Comparison of ENCODE assay signal across 11 mouse cellular contexts in genomic region chr3:140949880-140950662, GRCm38 (mm10).
DNase-seq lines count a peak whose midpoint lies in the region; ATAC-seq lines count a peak whose summit lies in the region.
"Had no signal": no experiment of that assay in that cellular context is flagged by ENCODE, and none has a peak within 500 bp of the region (broad histone marks: within the 10 kb centered on the region; RNA-seq: fewer than 3 reads in every experiment).

No protein-coding gene starts in this region.

- no peak for DNase-seq in hindbrain, embryonic 14.5 days (ENCODE audit: low spot score)
- DNase-seq in brain, adult 2 months (ENCODE audit: low read depth, low spot score) = peak; percentile 22
- DNase-seq in midbrain, embryonic 14.5 days = peak; percentile 52
- DNase-seq in kidney, postnatal 14 days = no peak
- DNase-seq in right cerebral cortex, postnatal 4 days = no peak
- no peak for DNase-seq in gastrocnemius, postnatal 25 days
- DNase-seq: cerebellum, adult 11-12 months; kidney, postnatal 25 days; right cerebral cortex, postnatal 25 days had no signal

- no peak overlapping the region for H3K4me2 ChIP-seq in hindbrain, embryonic 14.5 days (replicated peaks)
- no peak overlapping the region for H3K4me2 ChIP-seq in hindbrain, embryonic 13.5 days
- no peak overlapping the region for H3K4me2 ChIP-seq in midbrain, embryonic 14.5 days (ENCODE audit: low read length)

- no peaks in the 10 kb centered on the region for H3K4me1 ChIP-seq in hindbrain, embryonic 14.5 days (replicated peaks; ENCODE audit: control insufficient read depth, insufficient read depth, low read length)
- H3K4me1 ChIP-seq in hindbrain, embryonic 13.5 days (replicated peaks) = no peaks in the 10 kb centered on the region
- H3K4me1 ChIP-seq in midbrain, embryonic 14.5 days (ENCODE audit: control insufficient read depth, insufficient read depth, low read length) = no peaks in the 10 kb centered on the region

- peak; percentile 27; the same call in 1 of the 2 replicates for ATAC-seq in hindbrain, embryonic 14.5 days (ENCODE audit: low FRiP score)
- ATAC-seq in hindbrain, embryonic 13.5 days (ENCODE audit: low FRiP score) = no peak
- ATAC-seq in granulocyte monocyte progenitor cell, adult 5-6 weeks (replicated peaks; ENCODE audit: poor library complexity, severe bottlenecking) = peak; percentile 59
- ATAC-seq in midbrain, embryonic 14.5 days (ENCODE audit: low FRiP score, low TSS enrichment) = peak; percentile 53; the same call in 1 of the 2 replicates

- no peaks in the 10 kb centered on the region for H3K36me3 ChIP-seq in hindbrain, embryonic 14.5 days (replicated peaks; ENCODE audit: control insufficient read depth, insufficient read depth)
- no peaks in the 10 kb centered on the region for H3K36me3 ChIP-seq in hindbrain, embryonic 13.5 days
- H3K36me3 ChIP-seq in midbrain, embryonic 14.5 days (ENCODE audit: control insufficient read depth, insufficient read depth, low read length) = no peaks in the 10 kb centered on the region

- 0 out of 2 replicates have a peak overlapping the region, but pooled peaks have one; percentile 54 for H3K27ac ChIP-seq in hindbrain, embryonic 14.5 days
- no peak overlapping the region for H3K27ac ChIP-seq in hindbrain, embryonic 13.5 days
- H3K27ac ChIP-seq in midbrain, embryonic 14.5 days (replicated peaks; ENCODE audit: low read depth, low read length) = no peak overlapping the region

- H3K4me3 ChIP-seq in hindbrain, embryonic 14.5 days (replicated peaks; ENCODE audit: low read length) = no peak overlapping the region
- no peak overlapping the region for H3K4me3 ChIP-seq in hindbrain, embryonic 13.5 days
- H3K4me3 ChIP-seq in midbrain, embryonic 14.5 days (replicated peaks; ENCODE audit: low read depth, low read length) = no peak overlapping the region

- H3K9me3 ChIP-seq in hindbrain, embryonic 14.5 days (ENCODE audit: control insufficient read depth, low read length) = no peaks in the 10 kb centered on the region
- no peaks in the 10 kb centered on the region for H3K9me3 ChIP-seq in hindbrain, embryonic 13.5 days
- no peaks in the 10 kb centered on the region for H3K9me3 ChIP-seq in midbrain, embryonic 14.5 days (ENCODE audit: control insufficient read depth, low read length)

- H3K9ac ChIP-seq in hindbrain, embryonic 14.5 days = no peak overlapping the region
- no peak overlapping the region for H3K9ac ChIP-seq in hindbrain, embryonic 13.5 days
- no peak overlapping the region for H3K9ac ChIP-seq in midbrain, embryonic 14.5 days (replicated peaks; ENCODE audit: low read length)

- no peaks in the 10 kb centered on the region for H3K27me3 ChIP-seq in hindbrain, embryonic 14.5 days (ENCODE audit: control insufficient read depth, insufficient read depth, low read length)
- H3K27me3 ChIP-seq in hindbrain, embryonic 13.5 days = no peaks in the 10 kb centered on the region
- no peaks in the 10 kb centered on the region for H3K27me3 ChIP-seq in midbrain, embryonic 14.5 days (ENCODE audit: control insufficient read depth, insufficient read depth, low read length)

- 65% methylated on average over 4 of the region's 4 CpGs for WGBS in hindbrain, embryonic 14.5 days
- 70% methylated on average over 4 of the region's 4 CpGs for WGBS in hindbrain, embryonic 13.5 days
- WGBS in midbrain, embryonic 14.5 days = 61% methylated on average over 4 of the region's 4 CpGs

Comparison
In these comparisons a context has a peak if more than half of its experiments do, and no peak if none do; other contexts are left out.
1. DNase-seq: peak in brain, adult 2 months (single experiment) and midbrain, embryonic 14.5 days (single experiment); none in hindbrain, embryonic 14.5 days (single experiment), kidney, postnatal 14 days (single experiment), right cerebral cortex, postnatal 4 days (single experiment) and gastrocnemius, postnatal 25 days (single experiment).